ENCODE assay signal across 8 mouse cellular contexts in genomic region chr8:126592771-126593571, GRCm38 (mm10). TPM values are rescaled to one million over a fixed set of nuclear protein-coding genes. Genes with fewer than 3 reads are reported as not detected.
DNase-seq lines count a peak whose midpoint lies in the region; ATAC-seq and TF ChIP-seq lines count a peak whose summit lies in the region.

No protein-coding gene starts in this region.

- peak overlapping the region; percentile 96 for H3K4me3 ChIP-seq in kidney, adult 2 months (ENCODE audit: insufficient read depth, low read depth, low read length)
- peak overlapping the region; percentile 100 for H3K4me3 ChIP-seq in embryonic facial prominence, embryonic 12.5 days
- H3K4me3 ChIP-seq in hindbrain, embryonic 10.5 days: peak overlapping the region; percentile 99
- peak overlapping the region; percentile 82 for H3K4me3 ChIP-seq in limb, embryonic 15.5 days
- peak overlapping the region; percentile 100 for H3K4me3 ChIP-seq in neural tube, embryonic 13.5 days

- WGBS in kidney, adult 2 months: 4% methylated on average over 110 of the region's 113 CpGs
- under 1% methylated on average over 104 of the region's 113 CpGs for WGBS in embryonic facial prominence, embryonic 12.5 days
- WGBS in hindbrain, embryonic 10.5 days: 2% methylated on average over 113 of the region's 113 CpGs
- WGBS in limb, embryonic 15.5 days: under 1% methylated on average over 100 of the region's 113 CpGs
- under 1% methylated on average over 78 of the region's 113 CpGs for WGBS in neural tube, embryonic 13.5 days

- H3K9ac ChIP-seq in embryonic facial prominence, embryonic 12.5 days: peak overlapping the region; percentile 100
- H3K9ac ChIP-seq in limb, embryonic 15.5 days: peak overlapping the region; percentile 100
- peak overlapping the region; percentile 100 for H3K9ac ChIP-seq in neural tube, embryonic 13.5 days

- H3K9me3 ChIP-seq in embryonic facial prominence, embryonic 12.5 days: no peaks in the 10 kb centered on the region
- no peaks in the 10 kb centered on the region for H3K9me3 ChIP-seq in hindbrain, embryonic 10.5 days
- H3K9me3 ChIP-seq in limb, embryonic 15.5 days: no peaks in the 10 kb centered on the region
- H3K9me3 ChIP-seq in neural tube, embryonic 13.5 days: no peaks in the 10 kb centered on the region

- no peak for TF ChIP-seq POLR2A in kidney, adult 2 months (IDR thresholded peaks at IDR 0.05; ENCODE audit: low read depth, low read length)

- no peaks in the 10 kb centered on the region for H3K27me3 ChIP-seq in kidney, adult 2 months (replicated peaks; ENCODE audit: control insufficient read depth, insufficient read depth, low read length)
- no peaks in the 10 kb centered on the region for H3K27me3 ChIP-seq in embryonic facial prominence, embryonic 12.5 days
- no peaks in the 10 kb centered on the region for H3K27me3 ChIP-seq in hindbrain, embryonic 10.5 days (ENCODE audit: insufficient read depth, poor library complexity, severe bottlenecking)
- no peaks in the 10 kb centered on the region for H3K27me3 ChIP-seq in limb, embryonic 15.5 days
- H3K27me3 ChIP-seq in neural tube, embryonic 13.5 days: no peaks in the 10 kb centered on the region

- TF ChIP-seq CTCF in kidney, adult 2 months (conservative IDR thresholded peaks at IDR 0.05; ENCODE audit: insufficient read depth, insufficient read length, low read depth, low read length): no peak

- H3K4me2 ChIP-seq in embryonic facial prominence, embryonic 12.5 days (replicated peaks): peak overlapping the region; percentile 99
- peak overlapping the region; percentile 73 for H3K4me2 ChIP-seq in limb, embryonic 15.5 days
- H3K4me2 ChIP-seq in neural tube, embryonic 13.5 days: peak overlapping the region; percentile 91

- ATAC-seq in embryonic facial prominence, embryonic 12.5 days (ENCODE audit: insufficient number of reproducible peaks, insufficient read depth, low FRiP score, low TSS enrichment): no peak
- no peak for ATAC-seq in limb, embryonic 15.5 days (ENCODE audit: insufficient number of reproducible peaks, low FRiP score, low TSS enrichment, low read depth)
- ATAC-seq in neural tube, embryonic 13.5 days (ENCODE audit: low read depth): no peak

- peak overlapping the region; percentile 96 for H3K27ac ChIP-seq in kidney, adult 2 months (ENCODE audit: insufficient read depth, low read depth, low read length)
- H3K27ac ChIP-seq in embryonic facial prominence, embryonic 12.5 days: peak overlapping the region; percentile 100
- peak overlapping the region; percentile 99 for H3K27ac ChIP-seq in hindbrain, embryonic 10.5 days
- peak overlapping the region; percentile 100 for H3K27ac ChIP-seq in limb, embryonic 15.5 days
- H3K27ac ChIP-seq in neural tube, embryonic 13.5 days (replicated peaks): peak overlapping the region; percentile 100

- H3K36me3 ChIP-seq in kidney, adult 2 months (ENCODE audit: control insufficient read depth, insufficient read depth, low read length): peaks cover 16% of the 10 kb centered on the region; the same call in 1 of the 2 replicates
- H3K36me3 ChIP-seq in embryonic facial prominence, embryonic 12.5 days: peaks cover 14% of the 10 kb centered on the region; the same call in 1 of the 2 replicates
- H3K36me3 ChIP-seq in hindbrain, embryonic 10.5 days: peaks cover 23% of the 10 kb centered on the region
- H3K36me3 ChIP-seq in limb, embryonic 15.5 days: peaks cover 6% of the 10 kb centered on the region; the same call in 1 of the 2 replicates
- peaks cover 20% of the 10 kb centered on the region for H3K36me3 ChIP-seq in neural tube, embryonic 13.5 days

- H3K4me1 ChIP-seq in kidney, adult 2 months (ENCODE audit: control insufficient read depth, insufficient read depth, low read length): peaks cover 17% of the 10 kb centered on the region
- peaks cover 56% of the 10 kb centered on the region for H3K4me1 ChIP-seq in embryonic facial prominence, embryonic 12.5 days
- H3K4me1 ChIP-seq in hindbrain, embryonic 10.5 days (replicated peaks): peaks cover 84% of the 10 kb centered on the region
- peaks cover 46% of the 10 kb centered on the region for H3K4me1 ChIP-seq in limb, embryonic 15.5 days
- H3K4me1 ChIP-seq in neural tube, embryonic 13.5 days (replicated peaks): peaks cover 72% of the 10 kb centered on the region

- peak; percentile 44 for DNase-seq in kidney, adult 2 months
- no peak for DNase-seq in kidney, adult 8-10 months
- peak; percentile 67 for DNase-seq in ZHBTc4 (ENCODE audit: low read depth, low spot score)
- peak; percentile 74 for DNase-seq in hindbrain, embryonic 10.5 days (ENCODE audit: low spot score)
- peak; percentile 64 for DNase-seq in yolk sac, embryonic 10.5 days (ENCODE audit: low spot score)

RNA-seq across cellular contexts. Expression of gene Irf2bp2, which starts 0.8 kb away (rescaled TPM):
- 40.6 and 46.6 TPM in 2 replicates for polyA plus RNA-seq in kidney, adult 2 months (2012; rRNA removed)
- 11.5 and 12.0 TPM in 2 replicates for polyA plus RNA-seq in embryonic facial prominence, embryonic 12.5 days (2016; fragmentation: Nextera tagmentation; extraction: Ambion mirVana)
- polyA plus RNA-seq in hindbrain, embryonic 10.5 days (2016; fragmentation: Nextera tagmentation; extraction: Ambion mirVana): 3.3 and 4.3 TPM in 2 replicates
- polyA plus RNA-seq in limb, embryonic 15.5 days (2015; fragmentation: Nextera tagmentation; extraction: Ambion mirVana): 11.0 and 12.8 TPM in 2 replicates
- polyA plus RNA-seq in neural tube, embryonic 13.5 days (2015; fragmentation: Nextera tagmentation; extraction: Ambion mirVana): 8.6 and 9.7 TPM in 2 replicates

Comparison
In these comparisons a context has a peak if more than half of its experiments do, and no peak if none do; other contexts are left out.
1. DNase-seq: peak in kidney, adult 2 months (single experiment), ZHBTc4 (single experiment), hindbrain, embryonic 10.5 days (single experiment) and yolk sac, embryonic 10.5 days (single experiment); none in kidney, adult 8-10 months (0 of 2).
2. Peak in every context shown above with its lines, with median percentiles within 50 percentile points of each other: H3K27ac ChIP-seq, H3K4me3 ChIP-seq, H3K4me2 ChIP-seq and H3K9ac ChIP-seq.